Mouse (Mus musculus): Measurements from ENCODE around the gene Arhgef15.

GRCm38 (mm10) chr11:68902047-68902364 lies 55.3 kb downstream of the Arhgef15 start:
- TF ChIP-seq FLI1 (IDR thresholded peaks at IDR 0.05; ENCODE audit: low read length): no peak
- TF ChIP-seq GATA1 (IDR thresholded peaks at IDR 0.05; ENCODE audit: borderline replicate concordance, low read length): no peak

Measured in megakaryocyte, embryonic 14.5 days (primary cell).